Mouse (Mus musculus) heart, postnatal 0 days (tissue): Measurements from ENCODE around the gene Col26a1.

Source experiments
- CTCF ChIP-seq: IDR thresholded peaks from 2 replicates; pipeline ENCODE4 v1.5.1; 2016; ENCODE audit warnings: antibody characterized with exemption, control low read depth, low read depth
- EP300 ChIP-seq: IDR thresholded peaks from 2 replicates; pipeline ENCODE4 v1.6.1; 2016; ENCODE audit warnings: antibody characterized with exemption, low read depth

DNA sequence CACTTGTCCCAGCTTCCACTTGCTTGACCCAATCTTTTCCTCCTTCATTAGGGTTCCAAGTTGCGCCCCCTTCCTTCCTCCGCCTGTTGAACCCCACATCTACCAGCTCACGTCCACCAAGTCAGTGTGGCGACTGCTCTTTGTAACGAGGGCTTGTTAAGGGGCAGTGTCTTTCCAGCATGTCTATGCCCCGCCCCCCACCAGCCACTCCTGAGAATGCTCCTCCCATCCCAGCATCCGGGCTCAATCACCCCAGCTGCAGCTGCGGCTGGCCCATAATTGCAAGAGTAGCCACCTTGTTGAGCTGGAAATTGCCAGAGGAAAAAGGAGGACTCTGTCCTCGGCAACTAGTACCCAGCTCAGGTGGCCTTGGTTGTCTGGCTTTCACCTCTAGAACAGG, 136.4 kb downstream of the Col26a1 start:
- TF ChIP-seq CTCF (no peak), EP300 (no peak)
